Mouse (Mus musculus): ENCODE measurements around the gene Rab5if. TPM values are rescaled to one million over a fixed set of nuclear protein-coding genes. Genes with fewer than 3 reads are reported as not detected.

Rab5if gene
- 120 and 139 TPM in 2 replicates for polyA plus RNA-seq (2012; rRNA removed)

DNA sequence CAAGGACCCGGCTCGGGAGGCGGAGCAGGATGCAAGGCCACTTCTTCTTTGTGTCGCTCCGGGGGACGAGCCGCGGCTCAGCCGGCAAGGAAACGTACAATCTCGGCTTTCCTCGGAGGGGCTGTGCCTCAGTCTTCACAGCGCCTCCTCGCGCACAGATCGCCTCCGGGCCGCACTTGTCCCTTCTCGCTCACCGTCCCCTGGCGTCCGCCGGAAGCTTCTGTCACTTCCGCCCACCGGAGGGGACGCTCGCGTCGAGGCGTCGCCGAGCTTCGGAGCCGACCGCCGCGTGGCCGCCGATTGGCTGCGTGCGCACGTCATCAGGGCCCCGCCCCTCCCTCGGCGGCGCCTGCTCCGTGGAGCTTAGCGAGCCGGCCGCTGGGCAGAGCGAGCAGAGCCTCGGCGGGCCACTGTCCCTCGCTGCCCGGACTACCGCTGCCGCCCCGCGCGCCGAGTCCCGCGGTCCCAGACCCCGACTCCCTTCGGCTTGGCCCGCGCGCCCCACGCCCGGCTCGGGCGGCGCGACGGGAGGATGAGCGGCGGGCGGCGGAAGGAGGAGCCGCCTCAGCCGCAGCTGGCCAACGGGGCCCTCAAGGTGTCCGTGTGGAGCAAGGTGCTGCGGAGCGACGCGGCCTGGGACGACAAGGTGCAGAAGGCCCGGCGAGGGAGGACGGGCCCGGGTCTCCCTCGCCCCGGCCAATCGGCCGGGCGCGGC is at the start of gene Rab5if:
TSS of gene Rab5if (plus strand) at position 357 of the 715 bp plus-strand sequence.

DNA sequence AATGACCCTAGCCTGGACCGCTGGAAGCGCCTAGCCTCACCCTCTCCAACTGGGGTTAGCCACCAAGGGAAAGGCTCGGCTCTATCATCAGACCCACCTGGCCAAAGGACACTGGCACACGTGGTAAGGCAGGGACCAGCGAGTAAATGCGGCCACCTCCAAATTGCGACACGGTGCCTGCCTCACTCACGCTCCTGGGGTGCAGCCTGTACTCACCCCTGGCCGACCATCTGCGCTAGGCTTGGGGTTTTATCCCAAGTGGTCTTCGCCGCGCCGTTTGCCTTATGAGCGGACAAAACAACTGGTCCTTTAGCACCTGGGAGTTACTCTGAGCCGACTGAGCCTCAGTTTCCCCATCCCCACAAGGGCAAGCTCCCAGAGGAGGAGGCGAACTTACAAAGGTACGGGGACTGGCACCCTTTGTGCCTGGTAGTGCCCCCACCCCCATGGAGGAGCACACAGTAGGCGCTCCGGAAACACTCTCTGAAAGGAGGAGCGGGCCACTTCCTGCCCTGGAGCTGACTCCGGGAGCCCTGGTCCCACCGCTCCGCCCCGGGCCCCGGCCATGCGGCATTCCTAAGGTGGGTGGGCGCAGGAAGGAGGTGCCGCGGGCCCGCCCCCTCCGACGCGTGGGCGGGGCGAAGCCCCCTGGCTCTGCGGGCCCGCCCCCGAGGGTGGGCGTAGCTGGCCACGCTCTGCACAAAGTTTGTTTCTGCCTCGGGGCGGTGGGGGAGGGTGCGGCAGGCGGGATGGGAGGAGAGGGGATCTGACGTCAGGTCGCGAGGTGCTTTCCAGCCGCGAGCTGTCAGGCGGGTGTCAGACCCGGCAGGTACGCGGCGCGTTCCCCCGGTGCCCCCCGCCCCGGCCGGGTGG is 23.4 kb upstream of the Rab5if start, which contains the start of gene Tgif2:
TSS of gene Tgif2 (plus strand) at position 689 of the 873 bp plus-strand sequence.

GRCm38 (mm10) chr2:156857835-156858234 is 5.1 kb upstream of the Rab5if start, which contains the start of gene 4930518I15Rik:
TSS of gene 4930518I15Rik (minus strand) at chr2:156857946.

DNA sequence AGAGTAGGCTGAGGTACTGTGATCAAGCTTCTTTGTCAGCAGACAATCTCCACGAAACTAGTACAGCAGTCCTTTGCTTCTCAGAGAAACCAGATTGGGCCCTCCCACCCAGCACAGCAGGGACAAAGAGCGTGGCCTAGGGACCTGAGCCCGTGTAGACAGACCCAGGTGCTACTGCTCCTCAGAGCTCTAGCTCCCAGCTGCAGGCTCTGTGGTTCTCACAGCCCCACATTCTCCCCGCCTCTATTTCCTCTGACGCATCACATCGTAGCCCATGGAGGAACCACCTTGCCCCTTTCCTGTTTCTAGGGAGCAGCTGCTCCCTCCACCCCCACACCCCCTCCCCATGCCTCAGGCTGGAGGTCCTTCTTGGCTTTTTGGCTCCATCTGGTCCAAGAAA is 24.1 kb downstream of the Rab5if start, which contains the start of gene Sla2:
TSS of gene Sla2 (minus strand) at position 176 of the 400 bp plus-strand sequence.

Other genes starting within 250 kb of the Rab5if start
- gene Dlgap4, start 249.4 kb upstream of the Rab5if start, polyA plus RNA-seq (2012; rRNA removed), result 80.1 and 102 TPM in 2 replicates
- 1,003 and 1,210 TPM in 2 replicates for gene Myl9, start 87.7 kb upstream of the Rab5if start, polyA plus RNA-seq (2012; rRNA removed)
- 4.3 and 4.6 TPM in 2 replicates for gene Tgif2, start 23.1 kb upstream of the Rab5if start, polyA plus RNA-seq (2012; rRNA removed)
- 0.35 and 0.59 TPM in 2 replicates for gene 4930518I15Rik, start 5.2 kb upstream of the Rab5if start, polyA plus RNA-seq (2012; rRNA removed)
- gene Sla2, start 24.1 kb downstream of the Rab5if start, polyA plus RNA-seq (2012; rRNA removed), result 0.35 and 0.51 TPM in 2 replicates
- 42.4 and 44.8 TPM in 2 replicates for gene Ndrg3, start 128.9 kb downstream of the Rab5if start, polyA plus RNA-seq (2012; rRNA removed)
- 1.2 and 1.6 TPM in 2 replicates for gene Dsn1, start 144.0 kb downstream of the Rab5if start, polyA plus RNA-seq (2012; rRNA removed)
- gene Soga1, start 216.1 kb downstream of the Rab5if start, polyA plus RNA-seq (2012; rRNA removed), result 7.4 and 9.7 TPM in 2 replicates
- gene Tldc2, start 223.9 kb downstream of the Rab5if start, polyA plus RNA-seq (2012; rRNA removed), result 7.1 and 7.9 TPM in 2 replicates